Comparison of ENCODE assay signal across 8 mouse cellular contexts in genomic region chr12:7777220-7778055, GRCm38 (mm10).
DNase-seq lines count a peak whose midpoint lies in the region; ATAC-seq lines count a peak whose summit lies in the region.

No protein-coding gene starts in this region.

- peak; percentile 83 for ATAC-seq in common myeloid progenitor, adult 5-6 weeks (replicated peaks; ENCODE audit: low read depth, poor library complexity, severe bottlenecking)
- peak; percentile 66; the same call in 1 of the 2 replicates for ATAC-seq in kidney, embryonic 15.5 days (replicated peaks; ENCODE audit: low FRiP score)
- peak; percentile 63; the same call in 1 of the 2 replicates for ATAC-seq in limb, embryonic 12.5 days (ENCODE audit: insufficient number of reproducible peaks, insufficient read depth, low FRiP score, low TSS enrichment, low read depth)
- peak; percentile 84 for ATAC-seq in neural tube, embryonic 13.5 days (ENCODE audit: low read depth)
- no peak for ATAC-seq in activated CD4-positive, CD25-positive, alpha-beta regulatory T cell, adult 4 months

- H3K4me3 ChIP-seq in heart, embryonic 10.5 days = no peak overlapping the region
- no peak overlapping the region for H3K4me3 ChIP-seq in kidney, embryonic 15.5 days (replicated peaks)
- H3K4me3 ChIP-seq in limb, embryonic 12.5 days (replicated peaks) = no peak overlapping the region
- no peak overlapping the region for H3K4me3 ChIP-seq in neural tube, embryonic 13.5 days

- 52% methylated on average over 10 of the region's 10 CpGs for WGBS in heart, embryonic 10.5 days
- WGBS in kidney, embryonic 15.5 days = 54% methylated on average over 10 of the region's 10 CpGs
- WGBS in limb, embryonic 12.5 days = 57% methylated on average over 10 of the region's 10 CpGs
- 50% methylated on average over 10 of the region's 10 CpGs for WGBS in neural tube, embryonic 13.5 days

- H3K36me3 ChIP-seq in heart, embryonic 10.5 days = no peaks in the 10 kb centered on the region
- H3K36me3 ChIP-seq in kidney, embryonic 15.5 days = no peaks in the 10 kb centered on the region
- H3K36me3 ChIP-seq in limb, embryonic 12.5 days = no peaks in the 10 kb centered on the region
- no peaks in the 10 kb centered on the region for H3K36me3 ChIP-seq in neural tube, embryonic 13.5 days

- no peak overlapping the region for H3K9ac ChIP-seq in kidney, embryonic 15.5 days
- H3K9ac ChIP-seq in limb, embryonic 12.5 days (replicated peaks) = no peak overlapping the region
- H3K9ac ChIP-seq in neural tube, embryonic 13.5 days = no peak overlapping the region

- DNase-seq in urinary bladder, adult 18-20 months (ENCODE audit: low spot score in 2 of 2) = peak; percentile 2 to 9
- no peak for DNase-seq in urinary bladder, adult 2 months (ENCODE audit: low spot score)
- DNase-seq in heart, embryonic 10.5 days (ENCODE audit: low spot score) = peak; percentile 79

- H3K4me1 ChIP-seq in heart, embryonic 10.5 days = peaks cover 14% of the 10 kb centered on the region
- H3K4me1 ChIP-seq in kidney, embryonic 15.5 days = no peaks in the 10 kb centered on the region
- no peaks in the 10 kb centered on the region for H3K4me1 ChIP-seq in limb, embryonic 12.5 days (replicated peaks)
- peaks cover 17% of the 10 kb centered on the region for H3K4me1 ChIP-seq in neural tube, embryonic 13.5 days (replicated peaks)

- no peaks in the 10 kb centered on the region for H3K27me3 ChIP-seq in heart, embryonic 10.5 days (ENCODE audit: insufficient read depth, poor library complexity, severe bottlenecking)
- no peaks in the 10 kb centered on the region for H3K27me3 ChIP-seq in kidney, embryonic 15.5 days
- H3K27me3 ChIP-seq in limb, embryonic 12.5 days = no peaks in the 10 kb centered on the region
- H3K27me3 ChIP-seq in neural tube, embryonic 13.5 days = no peaks in the 10 kb centered on the region

- H3K4me2 ChIP-seq in kidney, embryonic 15.5 days = no peak overlapping the region
- H3K4me2 ChIP-seq in limb, embryonic 12.5 days = no peak overlapping the region
- no peak overlapping the region for H3K4me2 ChIP-seq in neural tube, embryonic 13.5 days

- no peak overlapping the region for H3K27ac ChIP-seq in heart, embryonic 10.5 days
- no peak overlapping the region for H3K27ac ChIP-seq in kidney, embryonic 15.5 days
- H3K27ac ChIP-seq in limb, embryonic 12.5 days = no peak overlapping the region
- no peak overlapping the region for H3K27ac ChIP-seq in neural tube, embryonic 13.5 days (replicated peaks)

- no peaks in the 10 kb centered on the region for H3K9me3 ChIP-seq in heart, embryonic 10.5 days
- H3K9me3 ChIP-seq in kidney, embryonic 15.5 days (replicated peaks) = no peaks in the 10 kb centered on the region
- no peaks in the 10 kb centered on the region for H3K9me3 ChIP-seq in limb, embryonic 12.5 days
- H3K9me3 ChIP-seq in neural tube, embryonic 13.5 days = no peaks in the 10 kb centered on the region
